Mouse (Mus musculus): ENCODE measurements around the gene Amot. TPM values are rescaled to one million over a fixed set of nuclear protein-coding genes. Genes with fewer than 3 reads are reported as not detected.

Gene Amot
- total RNA-seq (2021): 100 to 1,000 TPM; 191 to 215 TPM
- long read RNA-seq, experiment 1, partial matches to known transcripts: 0 of 7 reads
- long read RNA-seq, experiment 1, other reads (novel, unspliced or antisense): 7 of 7 reads
- long read RNA-seq, experiment 2, partial matches to known transcripts: 0 of 4 reads
- long read RNA-seq, experiment 2, other reads (novel, unspliced or antisense): 4 of 4 reads

- peak; percentile 80 for DNase-seq
Observed at GRCm38 (mm10) chrX:145504717-145505415, at the start of gene Amot. Gene Amot, minus strand, starts transcription at chrX:145505181.

DNA sequence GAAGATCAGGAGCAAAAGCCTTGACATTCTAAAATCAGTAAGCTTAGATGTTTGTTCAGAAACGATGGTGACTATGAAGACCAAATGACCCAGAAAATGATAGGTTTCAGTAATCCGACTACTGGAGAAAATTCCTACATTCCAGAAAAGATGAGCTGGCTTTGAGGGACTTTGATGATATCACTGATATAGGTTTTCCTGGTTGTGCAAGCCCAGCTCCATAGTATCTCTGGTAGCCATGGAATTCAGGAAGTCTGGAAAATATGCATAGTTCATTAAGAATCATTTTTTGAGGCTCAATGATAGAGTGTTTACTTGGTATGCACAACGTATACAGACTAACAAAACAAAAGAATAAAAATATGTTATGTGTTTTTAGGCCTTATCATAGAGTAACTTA lies 40.1 kb upstream of the Amot start:
- DNase-seq: no peak

DNA sequence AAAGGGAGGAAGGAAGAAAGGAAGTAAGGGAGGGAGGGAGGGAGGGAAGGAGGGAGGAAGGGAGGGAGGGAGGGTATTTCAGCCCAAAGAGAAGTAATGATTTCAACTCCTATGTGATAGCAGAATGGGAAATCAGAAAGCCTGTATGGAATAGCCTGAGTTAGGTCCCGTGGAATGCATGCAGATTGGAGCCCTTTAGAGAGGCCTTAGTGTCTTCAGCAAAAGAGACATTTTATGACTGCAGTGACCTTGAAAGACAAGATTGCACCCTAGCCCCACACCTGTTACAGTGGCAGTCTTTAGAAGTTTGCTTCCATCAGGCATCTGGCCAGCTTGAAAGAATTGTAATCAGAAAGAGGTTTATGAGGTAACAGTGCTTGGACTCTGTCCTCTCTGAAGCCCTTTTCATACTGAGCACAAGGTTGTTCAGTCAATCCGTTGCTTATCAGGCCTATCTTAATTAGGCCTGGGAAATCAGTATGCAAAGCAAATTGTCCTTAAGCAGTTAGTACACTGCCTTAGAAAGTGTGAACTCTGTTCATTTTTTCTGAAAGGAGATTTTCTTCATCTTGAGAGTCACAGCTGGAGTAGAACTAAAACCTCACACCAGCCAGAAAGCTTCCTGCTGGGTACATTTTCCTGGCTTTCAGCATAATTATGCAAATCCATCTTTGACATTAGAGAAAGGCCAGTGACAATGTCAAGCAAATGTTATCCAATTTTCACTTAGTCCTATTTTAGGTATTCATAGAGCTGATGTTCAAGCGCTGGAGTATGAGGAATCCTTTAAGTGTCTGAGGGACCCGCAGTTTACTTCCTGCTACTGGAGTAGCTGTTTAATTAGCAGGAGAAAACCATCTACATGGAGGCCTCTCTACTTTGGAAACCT lies 38.9 kb upstream of the Amot start:
- no peak for DNase-seq

DNA sequence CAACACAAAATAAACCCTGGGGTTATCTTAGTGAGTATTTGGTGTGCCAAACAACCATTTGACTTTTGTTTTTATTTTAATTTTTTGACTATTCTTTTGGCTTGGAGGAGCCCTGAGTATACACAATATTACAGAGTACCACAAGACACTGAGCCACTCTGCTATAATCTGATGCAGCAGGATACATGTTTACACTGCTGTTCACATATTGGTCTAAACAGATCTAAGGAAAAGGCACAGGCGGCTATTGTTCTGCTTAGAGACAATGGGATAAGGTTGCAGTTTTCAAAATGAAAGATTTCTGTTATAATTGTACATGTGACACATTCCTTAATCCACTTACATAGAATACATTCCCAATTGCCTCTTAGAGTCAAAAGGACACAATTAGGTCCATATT lies 36.1 kb upstream of the Amot start:
- no peak for DNase-seq

GRCm38 (mm10) chrX:145540321-145540720 lies 35.3 kb upstream of the Amot start:
- no peak for DNase-seq

DNA sequence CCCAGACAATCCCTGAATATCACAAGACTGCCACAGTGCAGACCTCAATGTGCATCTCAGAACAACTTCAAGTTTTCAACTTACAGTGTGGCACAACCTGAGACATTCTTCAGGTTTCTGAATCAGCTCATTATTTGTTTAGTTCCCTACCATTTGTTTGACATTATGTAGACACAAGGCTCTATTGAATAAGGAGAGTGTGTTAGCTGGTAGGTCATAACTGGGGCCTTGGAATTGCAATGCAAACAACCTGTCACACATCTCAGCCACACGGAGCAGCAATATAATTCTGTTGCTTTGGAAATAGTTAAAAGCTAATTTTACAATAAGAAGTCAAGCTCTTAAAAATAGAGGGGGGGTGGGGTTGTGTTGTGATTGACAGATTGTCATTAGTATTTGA lies 24.6 kb upstream of the Amot start:
- DNase-seq: no peak

DNA sequence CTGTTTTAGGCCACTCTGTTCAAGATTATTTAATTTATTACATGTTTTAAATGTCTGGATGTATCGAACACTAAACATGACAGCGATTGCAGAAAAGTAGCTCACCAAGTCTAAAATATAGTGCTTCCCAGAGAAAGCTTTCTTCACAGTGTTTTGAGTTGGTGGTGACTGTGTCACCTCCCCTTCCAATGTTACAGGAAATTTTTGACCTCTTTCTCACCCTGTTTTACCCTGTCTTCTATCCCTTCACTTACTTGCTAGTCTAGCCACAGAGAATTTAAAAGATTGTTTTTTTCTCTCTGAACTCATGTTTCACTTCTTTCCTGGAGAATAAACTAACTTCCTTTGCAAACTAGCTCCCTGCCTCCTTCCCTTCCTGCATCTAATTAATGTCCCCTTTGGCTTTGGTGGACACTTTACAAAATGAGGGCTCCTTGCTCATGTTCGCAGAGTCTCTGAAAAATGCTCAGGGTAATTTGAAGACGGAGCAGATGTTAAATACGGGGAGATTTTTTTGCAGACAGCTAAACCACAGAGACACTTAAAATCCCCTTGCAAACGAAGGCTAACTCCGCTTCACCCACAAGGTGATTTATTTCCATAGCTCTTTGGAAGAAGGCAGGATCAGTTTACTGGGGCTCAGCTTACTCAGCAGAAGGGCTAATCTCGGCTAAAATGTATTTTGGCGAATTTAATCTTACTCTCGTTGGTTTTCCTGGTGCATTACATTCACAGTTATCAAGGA lies 11.5 kb upstream of the Amot start:
- no peak for DNase-seq

- no peak for DNase-seq
Observed at GRCm38 (mm10) chrX:145515498-145516158, 10.6 kb upstream of the Amot start.

DNA sequence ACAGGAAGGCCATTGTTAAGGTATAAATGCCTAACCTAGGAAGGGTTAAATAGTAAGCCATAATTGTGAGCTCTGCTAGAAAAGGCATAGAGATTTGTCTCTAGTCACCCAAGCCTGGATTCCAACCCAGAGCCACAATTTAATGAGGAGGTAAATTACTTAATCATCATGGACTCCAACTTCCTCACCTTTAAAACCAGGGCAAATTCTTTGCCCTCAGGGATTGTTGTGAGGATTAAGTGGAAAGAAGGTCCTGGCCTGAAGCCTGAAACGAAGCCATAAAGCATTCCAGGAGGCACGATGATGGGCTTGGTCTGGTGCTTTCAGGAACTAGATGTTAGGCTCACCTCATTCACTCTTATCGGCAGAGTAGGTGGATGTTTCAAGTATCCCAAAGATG lies 5.7 kb upstream of the Amot start:
- no peak for DNase-seq

GRCm38 (mm10) chrX:145505457-145506201 lies 648 bp upstream of the Amot start:
- DNase-seq: peak; percentile 39

DNA sequence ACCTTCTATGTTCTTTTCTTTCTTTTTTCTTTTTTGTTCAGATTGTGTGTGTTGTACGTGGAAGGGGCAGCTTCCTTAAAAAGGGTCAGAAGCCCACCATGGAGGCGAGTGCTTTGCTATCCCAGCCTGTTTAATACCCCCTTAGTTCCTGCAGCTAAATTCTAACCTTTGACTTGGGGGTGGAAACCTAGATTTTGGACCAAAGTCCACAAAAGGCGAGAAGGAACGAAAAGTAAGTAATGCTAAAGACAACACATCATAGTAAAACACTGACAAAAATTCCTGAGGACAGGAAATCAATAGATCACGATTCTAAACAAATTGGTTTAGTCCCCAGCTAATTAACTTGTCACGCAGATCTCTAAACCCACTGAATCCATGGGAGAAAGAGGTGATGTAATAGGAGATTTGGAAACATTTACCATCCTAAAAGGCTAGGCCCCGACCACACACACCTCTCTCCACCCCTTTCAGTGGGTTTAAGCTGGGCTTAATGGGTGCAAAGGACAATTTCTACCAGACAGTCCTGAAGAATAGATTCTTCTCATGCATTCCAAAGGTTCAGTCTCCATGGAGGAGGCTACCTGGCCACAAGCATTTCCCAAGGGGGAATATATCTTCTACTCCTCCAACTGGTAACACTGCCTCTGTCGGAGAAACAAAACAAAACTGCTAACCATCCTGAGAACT lies 3.2 kb downstream of the Amot start:
- no peak for DNase-seq

DNA sequence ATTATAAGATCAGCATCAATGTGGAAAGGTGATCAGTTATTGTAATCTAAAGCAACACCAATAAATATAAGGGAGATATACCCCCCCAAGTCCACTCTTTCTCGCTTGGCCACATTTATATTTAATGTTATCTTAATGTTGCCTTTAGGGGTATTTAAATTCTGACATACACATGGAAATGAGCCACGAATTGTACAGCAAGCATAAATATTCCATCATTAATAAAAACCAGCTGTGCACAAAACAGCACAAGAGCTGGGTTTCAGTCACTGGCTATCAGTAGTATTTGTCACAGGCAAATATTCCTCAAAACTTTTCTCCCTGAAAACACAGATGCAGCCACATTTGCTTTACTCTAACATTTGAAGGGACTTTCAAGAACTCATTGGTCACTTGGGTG lies 5.9 kb downstream of the Amot start:
- DNase-seq: no peak

- no peak for DNase-seq
Observed at GRCm38 (mm10) chrX:145498691-145499090, 6.3 kb downstream of the Amot start.

DNA sequence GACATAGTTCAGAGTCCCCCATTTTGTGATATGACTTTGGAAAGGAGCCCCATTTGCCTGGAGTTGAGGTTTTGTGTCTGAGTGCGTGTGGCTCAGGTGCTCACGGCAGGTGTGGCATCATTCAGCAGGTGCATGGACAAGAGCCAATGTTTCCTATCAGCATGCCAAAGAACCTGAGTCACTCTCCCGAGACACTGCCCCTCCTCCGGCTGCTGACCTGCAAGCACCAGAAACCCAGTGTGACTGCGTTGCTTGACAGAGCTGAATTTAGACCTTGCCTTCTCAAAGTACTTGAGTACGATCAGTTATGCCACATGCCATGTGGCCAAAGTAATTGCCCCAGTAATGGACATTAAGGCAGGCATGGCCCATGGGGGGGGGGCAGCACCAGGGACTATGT lies 7.5 kb downstream of the Amot start:
- no peak for DNase-seq

- no peak for DNase-seq
Observed at GRCm38 (mm10) chrX:145495381-145495780, 9.6 kb downstream of the Amot start.

DNA sequence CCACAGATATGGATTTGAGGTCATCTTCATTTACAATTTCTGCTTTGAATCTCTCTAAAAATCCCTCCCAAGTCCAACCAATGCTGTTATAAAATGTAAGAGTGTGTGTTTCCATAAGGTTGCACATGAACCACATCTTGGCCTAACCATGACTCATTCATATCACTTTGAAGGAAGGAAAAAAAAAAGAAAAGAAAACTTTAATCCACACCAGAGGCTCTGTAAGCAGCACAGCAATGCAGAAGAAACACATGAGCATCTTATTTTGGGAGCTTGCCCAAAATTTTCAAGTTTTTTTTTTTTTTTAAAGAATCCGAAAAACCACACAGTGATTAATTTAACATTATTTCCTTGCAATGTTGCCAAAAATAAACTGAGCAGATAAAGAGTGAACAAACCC lies 14.2 kb downstream of the Amot start:
- no peak for DNase-seq

DNA sequence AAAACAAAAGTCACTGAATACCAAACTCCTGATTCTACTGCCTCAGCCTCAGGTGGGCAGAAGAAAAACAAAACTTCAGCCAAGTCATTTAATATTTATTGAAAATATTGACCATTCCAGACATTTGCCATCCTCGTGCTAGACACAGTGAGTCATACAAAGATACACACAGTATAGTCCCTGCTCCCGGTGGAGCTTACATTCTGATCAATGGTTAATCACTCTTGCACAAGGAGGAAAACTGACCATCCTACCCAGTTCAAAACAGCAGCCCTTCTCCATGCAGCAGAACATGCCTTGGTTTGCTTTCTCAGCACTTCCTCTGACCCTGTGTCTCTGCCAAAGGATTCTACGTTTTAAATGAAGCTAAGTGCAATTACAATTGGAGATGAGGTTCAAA lies 14.6 kb downstream of the Amot start:
- no peak for DNase-seq

- no peak for DNase-seq
Observed at GRCm38 (mm10) chrX:145489950-145490349, 15.0 kb downstream of the Amot start.

DNA sequence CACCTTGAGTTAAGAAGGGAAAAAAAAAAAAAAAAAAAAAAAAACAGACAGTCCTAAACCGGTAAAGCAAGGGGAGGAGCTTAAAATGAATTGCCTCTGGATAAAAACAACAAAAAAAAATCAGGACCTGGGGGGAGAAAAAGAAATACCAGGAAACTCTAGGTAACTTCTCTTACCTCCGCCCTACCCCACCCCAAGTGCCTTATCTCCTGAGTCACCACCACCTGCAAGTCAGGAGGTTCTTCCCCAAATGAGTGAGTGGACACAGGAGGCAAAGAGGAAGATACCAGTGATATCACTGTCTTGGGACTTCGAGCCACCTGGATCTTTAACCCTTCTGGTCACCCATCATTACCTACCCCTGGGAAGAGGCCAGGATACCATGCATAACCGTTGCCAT lies 19.5 kb downstream of the Amot start:
- DNase-seq: no peak

GRCm38 (mm10) chrX:145483486-145484055 lies 21.4 kb downstream of the Amot start:
- no peak for DNase-seq
